In genomic region chr14:57057563-57058321, GRCm38 (mm10) we compare ENCODE assay signal across 8 mouse cellular contexts. TPM values are rescaled to one million over a fixed set of nuclear protein-coding genes. Genes with fewer than 3 reads are reported as not detected.
A peak's percentile ranks its signal among the peaks of the same experiment; 100 is the strongest.
DNase-seq lines count a peak whose midpoint lies in the region; ATAC-seq and TF ChIP-seq lines count a peak whose summit lies in the region.

Gene Gja3 (minus strand): TSS chr14:57058100.

- peak within 1 kb of the TSS; percentile 95 for H3K4me2 ChIP-seq in kidney, embryonic 16.5 days (replicated peaks; ENCODE audit: low read depth, low read length)
- H3K4me2 ChIP-seq in midbrain, embryonic 12.5 days (replicated peaks) = peak within 1 kb of the TSS; percentile 91

- TF ChIP-seq POLR2A in cortical plate, adult 2 months (IDR thresholded peaks at IDR 0.05; ENCODE audit: extremely low read depth, insufficient read depth, low read length) = no peak
- TF ChIP-seq POLR2A in testis, adult 2 months (IDR thresholded peaks at IDR 0.05; ENCODE audit: control insufficient read depth, low read depth, low read length) = no peak

- H3K36me3 ChIP-seq in kidney, embryonic 16.5 days (ENCODE audit: insufficient read depth, low read length) = no peaks in the 10 kb centered on the region
- no peaks in the 10 kb centered on the region for H3K36me3 ChIP-seq in midbrain, embryonic 12.5 days
- H3K36me3 ChIP-seq in testis, adult 2 months (ENCODE audit: control insufficient read depth, insufficient read depth, low read length) = no peaks in the 10 kb centered on the region

- peaks cover 17% of the 10 kb centered on the region; the same call in 1 of the 2 replicates for H3K4me1 ChIP-seq in kidney, embryonic 16.5 days (ENCODE audit: insufficient read depth, low read length)
- H3K4me1 ChIP-seq in cortical plate, adult 2 months (ENCODE audit: control insufficient read depth, insufficient read depth, low read length) = no peaks in the 10 kb centered on the region
- peaks cover 12% of the 10 kb centered on the region for H3K4me1 ChIP-seq in midbrain, embryonic 12.5 days
- H3K4me1 ChIP-seq in testis, adult 2 months (ENCODE audit: control insufficient read depth, insufficient read depth, low read length) = peaks cover 4% of the 10 kb centered on the region; the same call in 1 of the 2 replicates

- peak; percentile 80 for ATAC-seq in kidney, embryonic 16.5 days (ENCODE audit: low FRiP score, low TSS enrichment)
- ATAC-seq in midbrain, embryonic 12.5 days (ENCODE audit: low FRiP score, low read depth) = no peak
- ATAC-seq in frontal cortex, adult (ENCODE audit: low TSS enrichment) = no peak

- H3K27ac ChIP-seq in kidney, embryonic 16.5 days (ENCODE audit: low read length) = no peak within 1 kb of the TSS
- H3K27ac ChIP-seq in cortical plate, adult 2 months (ENCODE audit: insufficient read depth, low read length) = no peak within 1 kb of the TSS
- no peak within 1 kb of the TSS for H3K27ac ChIP-seq in midbrain, embryonic 12.5 days (replicated peaks)
- no peak within 1 kb of the TSS for H3K27ac ChIP-seq in testis, adult 2 months (ENCODE audit: control insufficient read depth, insufficient read depth, low read depth, low read length)

- peak within 1 kb of the TSS; percentile 66 for H3K4me3 ChIP-seq in kidney, embryonic 16.5 days (ENCODE audit: low read length)
- peak within 1 kb of the TSS; percentile 12; the same call in 1 of the 2 replicates for H3K4me3 ChIP-seq in cortical plate, adult 2 months (ENCODE audit: insufficient read depth, low read length)
- peak within 1 kb of the TSS; percentile 54 for H3K4me3 ChIP-seq in midbrain, embryonic 12.5 days
- H3K4me3 ChIP-seq in testis, adult 2 months (ENCODE audit: control insufficient read depth, low read depth, low read length) = peak within 1 kb of the TSS; percentile 67

- no peak for DNase-seq in kidney, adult 8-10 months
- DNase-seq in heart, adult 9 months (ENCODE audit: low spot score in 2 of 2) = peak; percentile 9 to 29
- peak; percentile 12 for DNase-seq in kidney, postnatal 14 days

- H3K27me3 ChIP-seq in kidney, embryonic 16.5 days (ENCODE audit: insufficient read depth, low read length) = peaks cover 54% of the 10 kb centered on the region
- H3K27me3 ChIP-seq in midbrain, embryonic 12.5 days = peaks cover 41% of the 10 kb centered on the region
- H3K27me3 ChIP-seq in testis, adult 2 months (ENCODE audit: control insufficient read depth, insufficient read depth, low read length) = no peaks in the 10 kb centered on the region

- H3K9me3 ChIP-seq in kidney, embryonic 16.5 days (ENCODE audit: low read length) = no peaks in the 10 kb centered on the region
- no peaks in the 10 kb centered on the region for H3K9me3 ChIP-seq in midbrain, embryonic 12.5 days

- H3K9ac ChIP-seq in kidney, embryonic 16.5 days (replicated peaks; ENCODE audit: low read length) = peak within 1 kb of the TSS; percentile 55
- H3K9ac ChIP-seq in midbrain, embryonic 12.5 days (replicated peaks) = peak within 1 kb of the TSS; percentile 45

- no peak for TF ChIP-seq CTCF in cortical plate, adult 2 months (IDR thresholded peaks at IDR 0.05; ENCODE audit: extremely low read depth, insufficient read depth, low read length)
- no peak for TF ChIP-seq CTCF in testis, adult 2 months (IDR thresholded peaks at IDR 0.05; ENCODE audit: control insufficient read depth, insufficient read depth, insufficient replicate concordance, low read depth, low read length)

- WGBS in kidney, embryonic 16.5 days = under 1% methylated on average over 62 of the region's 79 CpGs
- 1% methylated on average over 67 of the region's 79 CpGs for WGBS in midbrain, embryonic 12.5 days

RNA-seq across cellular contexts. Expression of gene Gja3, which starts in this region (rescaled TPM):
- 14.1 and 14.7 TPM in 2 replicates for polyA plus RNA-seq in kidney, embryonic 16.5 days (2015; fragmentation: Nextera tagmentation; extraction: Ambion mirVana)
- polyA plus RNA-seq in cortical plate, adult 2 months (2012; rRNA removed) = 0.06 and 0.09 TPM in 2 replicates
- polyA plus RNA-seq in midbrain, embryonic 12.5 days (2016; fragmentation: Nextera tagmentation; extraction: Ambion mirVana) = 0.18 and 0.64 TPM in 2 replicates
- polyA plus RNA-seq in testis, adult 2 months (2012; rRNA removed) = 0.17 and 0.23 TPM in 2 replicates

Comparison
In these comparisons a context has a peak if more than half of its experiments do, and no peak if none do; other contexts are left out.
1. DNase-seq: peak in heart, adult 9 months (2 of 2) and kidney, postnatal 14 days (single experiment); none in kidney, adult 8-10 months (0 of 2).
2. H3K4me3 ChIP-seq: peak in every context shown above with its lines; median percentile 67 in testis, adult 2 months; 66 in kidney, embryonic 16.5 days; 54 in midbrain, embryonic 12.5 days; 12 in cortical plate, adult 2 months.